Mouse (Mus musculus): ENCODE measurements around the gene Tmc6.

DNA sequence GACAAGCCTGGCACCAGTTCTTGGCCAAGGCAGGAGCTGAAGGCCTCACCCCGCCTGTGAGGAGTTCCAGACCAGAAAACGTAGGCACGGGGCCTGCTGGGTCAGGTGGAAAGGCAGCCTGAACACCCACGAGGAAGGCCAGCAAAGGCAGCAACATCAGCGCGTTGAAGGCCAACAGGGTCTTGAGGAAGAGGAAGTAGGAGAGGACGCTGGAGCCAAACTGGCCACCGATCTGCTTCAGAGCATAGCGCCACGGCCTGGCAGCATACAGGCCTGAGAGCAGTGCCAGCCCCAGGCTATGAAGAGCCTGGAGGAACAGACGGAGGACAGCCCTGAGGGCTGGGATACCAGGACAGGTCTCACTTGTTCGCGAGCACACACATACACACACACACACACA, 6.5 kb downstream of the Tmc6 start:
- TF ChIP-seq CTCF (IDR thresholded peaks at IDR 0.05; ENCODE audit: low read depth, low read length) (no peak), POLR2A (IDR thresholded peaks at IDR 0.05; ENCODE audit: borderline replicate concordance, low read depth, low read length) (no peak)
